12 mouse cellular contexts compared by ENCODE assay signal in genomic region chr13:113589499-113589898, GRCm38 (mm10). TPM values are rescaled to one million over a fixed set of nuclear protein-coding genes. Genes with fewer than 3 reads are reported as not detected.
DNase-seq lines count a peak whose midpoint lies in the region; ATAC-seq lines count a peak whose summit lies in the region.
"Had no signal": no experiment of that assay in that cellular context is flagged by ENCODE, and none has a peak within 500 bp of the region (broad histone marks: within the 10 kb centered on the region; RNA-seq: fewer than 3 reads in every experiment).

No protein-coding gene starts in this region.

- no peaks in the 10 kb centered on the region for H3K27me3 ChIP-seq in heart, embryonic 11.5 days (ENCODE audit: control insufficient read depth, insufficient read depth, low read length)
- H3K27me3 ChIP-seq: CH12.LX; embryonic facial prominence, embryonic 15.5 days; liver, embryonic 15.5 days had no signal

- no peak for ATAC-seq in heart, embryonic 11.5 days (replicated peaks; ENCODE audit: insufficient number of reproducible peaks, low FRiP score, low TSS enrichment)

- peaks cover 12% of the 10 kb centered on the region for H3K36me3 ChIP-seq in heart, embryonic 11.5 days (ENCODE audit: control insufficient read depth, insufficient read depth, low read length)

- intact Hi-C loops in left cerebral cortex, postnatal 36 days (cut with DNase I) = no loop called here

- H3K9ac ChIP-seq in heart, embryonic 11.5 days (ENCODE audit: low read depth, low read length) = no peak overlapping the region
- H3K9ac ChIP-seq: embryonic facial prominence, embryonic 15.5 days; liver, embryonic 15.5 days had no signal

- peak; percentile 75 for DNase-seq in heart, adult 8-10 months (ENCODE audit: low spot score)
- DNase-seq in NIH3T3 (ENCODE audit: low read depth) = peak; percentile 31
- DNase-seq in gastrocnemius, postnatal 25 days = peak; percentile 70
- peak; percentile 57 for DNase-seq in lung, postnatal 14 days
- DNase-seq in layer of hippocampus, adult 9-10 months (ENCODE audit: low spot score) = no peak
- DNase-seq in left cerebral cortex, postnatal 36 days (ENCODE audit: low spot score in 2 of 2) = no peak
- no peak for DNase-seq in yolk sac, embryonic 10.5 days (ENCODE audit: low spot score)
- DNase-seq: right cerebral cortex, postnatal 25 days had no signal

- no peak overlapping the region for H3K4me2 ChIP-seq in heart, embryonic 11.5 days
- H3K4me2 ChIP-seq: embryonic facial prominence, embryonic 15.5 days; liver, embryonic 15.5 days had no signal

- peaks cover 10% of the 10 kb centered on the region for H3K4me1 ChIP-seq in heart, embryonic 11.5 days (ENCODE audit: control insufficient read depth, insufficient read depth, low read length)

- H3K9me3 ChIP-seq in heart, embryonic 11.5 days (replicated peaks; ENCODE audit: control insufficient read depth, low read length) = no peaks in the 10 kb centered on the region
- H3K9me3 ChIP-seq: embryonic facial prominence, embryonic 15.5 days; liver, embryonic 15.5 days had no signal

- H3K27ac ChIP-seq in heart, embryonic 11.5 days (ENCODE audit: low read depth, low read length) = no peak overlapping the region
- H3K27ac ChIP-seq: embryonic facial prominence, embryonic 15.5 days; liver, embryonic 15.5 days had no signal

- WGBS in heart, embryonic 11.5 days (ENCODE audit: insufficient replicate concordance) = 78% methylated on average over 7 of the region's 7 CpGs

- no peak overlapping the region for H3K4me3 ChIP-seq in heart, embryonic 11.5 days (ENCODE audit: low read depth, low read length)
- H3K4me3 ChIP-seq: embryonic facial prominence, embryonic 15.5 days; liver, embryonic 15.5 days had no signal

RNA-seq across cellular contexts. Expression of gene Snx18, which starts 28.9 kb away (rescaled TPM):
- 10 to 100 TPM; 16.4 to 18.9 (median 18.0) TPM for total RNA-seq in heart, adult 8-10 months (2022)
- polyA plus RNA-seq in heart, embryonic 11.5 days (2014; fragmentation: Nextera tagmentation; extraction: Ambion mirVana) = 21.6 and 23.1 TPM in 2 replicates
- total RNA-seq in gastrocnemius, postnatal 25 days (2021) = 10 to 100 TPM in 1 of 2 experiments, 1 to 10 TPM in 1; 9.1 to 11.0 TPM
- total RNA-seq in left cerebral cortex, postnatal 36 days (2021) = 10 to 100 TPM; 22.9 to 23.8 TPM

Comparison
In these comparisons a context has a peak if more than half of its experiments do, and no peak if none do; other contexts are left out.
1. DNase-seq: peak in heart, adult 8-10 months (single experiment), NIH3T3 (single experiment), gastrocnemius, postnatal 25 days (single experiment) and lung, postnatal 14 days (single experiment); none in layer of hippocampus, adult 9-10 months (single experiment), left cerebral cortex, postnatal 36 days (0 of 2) and yolk sac, embryonic 10.5 days (single experiment).